Mouse (Mus musculus) T-helper 17 cell (primary cell): ENCODE data around the gene Colgalt2.

Experiments used
- in situ Hi-C, 2 experiments: fragments of 300-600 bp; cut with MboI, MseI; formaldehyde crosslinking; loops; 1 replicate in 1 of 2; 2 replicates in 1 of 2; pipeline ENCODE4 v1.15.1; 2025; ENCODE audit warnings: high pct_unique_total_duplicates in 2 of 2

Colgalt2 gene

DNA sequence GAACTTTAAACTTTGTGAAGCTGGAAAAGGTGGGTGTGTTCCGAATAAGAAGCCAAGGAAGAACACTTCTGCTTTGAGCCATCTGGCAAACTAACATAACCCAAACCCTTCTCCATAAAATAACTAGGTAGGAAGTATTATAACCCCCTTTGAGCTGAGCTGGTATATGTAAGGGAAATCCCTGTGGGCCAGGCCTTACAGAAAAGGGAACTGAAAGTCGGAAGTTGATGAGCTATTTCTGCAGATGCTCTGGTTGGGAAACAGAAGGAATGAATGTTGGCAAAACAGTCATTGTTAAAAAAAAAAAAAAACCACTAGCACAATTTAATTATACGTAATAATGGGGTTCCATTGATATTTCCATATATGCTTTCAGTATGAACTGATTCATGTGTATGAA, 129.1 kb downstream of the Colgalt2 start:
- in situ Hi-C loops, result loop anchor here (5.0 to 25.0 kb wide), 3 partner anchors 219 to 1096 kb away; no protein-coding TSS in a partner anchor

- in situ Hi-C loops, result loop anchor here in 1 of 2 experiments (25.0 kb wide), 1 partner anchor 831 kb away; no protein-coding TSS in a partner anchor
Measured at GRCm38 (mm10) chr1:152531498-152531897, 131.9 kb downstream of the Colgalt2 start.

- in situ Hi-C loops, result loop anchor here in 1 of 2 experiments (25.0 kb wide), 1 partner anchor 828 kb away; no protein-coding TSS in a partner anchor
Measured at GRCm38 (mm10) chr1:152534531-152534930, 134.9 kb downstream of the Colgalt2 start.

DNA sequence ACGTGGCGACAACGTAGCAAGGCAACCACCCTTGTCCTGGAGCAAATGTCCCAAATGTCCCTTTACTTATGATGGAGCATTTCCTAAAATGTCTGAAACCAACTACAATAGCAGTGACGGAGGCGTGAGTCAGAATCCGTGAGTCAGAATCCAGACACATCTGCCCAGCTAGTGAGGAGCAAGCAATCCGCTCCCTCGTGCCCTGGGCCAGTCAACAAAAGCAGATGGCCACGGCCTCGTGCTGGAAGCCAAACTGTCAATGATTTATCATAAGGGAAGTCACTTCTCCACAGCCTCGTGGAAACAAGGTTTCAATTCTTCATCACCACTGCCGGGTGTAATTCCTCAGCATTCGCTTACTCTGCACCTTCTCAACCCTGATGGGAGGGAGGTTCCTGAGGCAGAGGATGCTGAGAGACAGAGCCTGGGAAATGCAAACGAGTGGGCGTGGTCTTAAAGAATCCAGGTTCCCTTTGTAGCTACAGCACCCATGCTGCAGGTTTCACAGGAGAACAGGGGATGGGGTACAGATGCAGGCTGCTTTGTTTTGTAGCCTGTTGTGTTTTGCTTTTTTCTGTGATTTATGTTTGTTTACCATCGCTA, 136.9 kb downstream of the Colgalt2 start:
- in situ Hi-C loops, result loop anchor here in 1 of 2 experiments (25.0 kb wide), 1 partner anchor 826 kb away; no protein-coding TSS in a partner anchor

DNA sequence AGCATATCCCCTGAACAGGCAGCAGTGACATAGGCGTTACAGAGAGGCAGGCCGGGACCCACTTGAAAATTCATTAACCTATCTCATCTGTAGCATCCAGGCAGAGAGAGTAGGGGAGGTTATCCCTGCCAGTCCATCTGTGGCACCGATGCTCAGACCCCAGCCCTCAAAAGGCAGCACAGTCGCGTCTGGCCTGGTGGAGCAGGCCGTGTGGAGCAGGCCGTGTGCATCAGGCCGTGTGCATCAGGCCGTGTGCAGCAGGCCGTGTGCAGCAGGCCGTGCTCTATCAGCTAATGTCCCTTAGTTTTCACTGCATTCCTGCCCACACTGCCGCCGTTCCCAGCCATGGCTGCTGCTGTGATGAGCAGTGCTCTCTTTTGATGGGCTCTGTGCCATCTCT, 137.6 kb downstream of the Colgalt2 start:
- in situ Hi-C loops, result loop anchor here in 1 of 2 experiments (25.0 kb wide), 1 partner anchor 825 kb away; no protein-coding TSS in a partner anchor

GRCm38 (mm10) chr1:152538817-152539216, 139.2 kb downstream of the Colgalt2 start:
- in situ Hi-C loops, result loop anchor here in 1 of 2 experiments (25.0 kb wide), 1 partner anchor 823 kb away; no protein-coding TSS in a partner anchor

- in situ Hi-C loops, result loop anchor here in 1 of 2 experiments (25.0 kb wide), 1 partner anchor 822 kb away; no protein-coding TSS in a partner anchor
Measured at GRCm38 (mm10) chr1:152540304-152540887, 140.8 kb downstream of the Colgalt2 start.

GRCm38 (mm10) chr1:152542747-152543378, 143.2 kb downstream of the Colgalt2 start:
- in situ Hi-C loops, result loop anchor here in 1 of 2 experiments (25.0 kb wide), 1 partner anchor 819 kb away; no protein-coding TSS in a partner anchor

GRCm38 (mm10) chr1:152543449-152544159, 144.0 kb downstream of the Colgalt2 start:
- in situ Hi-C loops, result loop anchor here in 1 of 2 experiments (25.0 kb wide), 1 partner anchor 819 kb away; no protein-coding TSS in a partner anchor

- in situ Hi-C loops, result loop anchor here in 1 of 2 experiments (25.0 kb wide), 1 partner anchor 813 kb away; no protein-coding TSS in a partner anchor
Measured at GRCm38 (mm10) chr1:152549061-152549738, 149.6 kb downstream of the Colgalt2 start.

- in situ Hi-C loops, result no loop called here
Measured at GRCm38 (mm10) chr1:152550544-152550943, 150.9 kb downstream of the Colgalt2 start.

- in situ Hi-C loops, result no loop called here
Measured at GRCm38 (mm10) chr1:152550973-152551372, 151.3 kb downstream of the Colgalt2 start.

DNA sequence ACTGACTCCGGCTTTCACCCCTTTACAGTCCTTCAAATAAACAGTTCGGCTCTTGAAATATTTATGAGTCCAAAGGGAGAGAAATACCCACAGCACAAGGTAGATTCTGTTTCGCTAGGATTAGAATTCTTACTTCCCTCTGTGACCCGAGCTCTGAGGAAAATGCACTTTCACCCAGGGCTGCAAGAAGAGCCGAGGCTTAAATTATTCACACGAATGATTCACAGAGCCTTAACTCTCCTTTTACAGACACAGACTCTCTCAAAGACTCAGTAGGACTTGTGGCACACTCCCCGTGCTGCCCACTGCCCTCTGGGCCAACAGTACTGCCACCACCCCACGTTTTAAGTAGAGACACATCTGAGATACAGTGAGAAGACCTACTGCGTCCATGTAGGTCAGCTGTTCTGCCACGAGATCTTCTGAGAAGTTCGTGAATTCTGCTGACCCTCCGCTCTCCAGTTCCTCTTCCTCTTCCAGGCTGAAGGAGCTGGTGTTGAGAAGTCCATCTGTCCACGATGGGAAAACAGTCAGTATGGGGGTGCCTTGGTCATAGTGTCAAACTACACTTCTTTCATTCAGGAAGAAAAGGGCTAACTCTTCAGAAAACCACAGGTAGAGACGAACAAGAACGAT, 154.4 kb downstream of the Colgalt2 start:
- in situ Hi-C loops, result no loop called here

GRCm38 (mm10) chr1:152555944-152556573, 156.4 kb downstream of the Colgalt2 start:
- in situ Hi-C loops, result no loop called here

DNA sequence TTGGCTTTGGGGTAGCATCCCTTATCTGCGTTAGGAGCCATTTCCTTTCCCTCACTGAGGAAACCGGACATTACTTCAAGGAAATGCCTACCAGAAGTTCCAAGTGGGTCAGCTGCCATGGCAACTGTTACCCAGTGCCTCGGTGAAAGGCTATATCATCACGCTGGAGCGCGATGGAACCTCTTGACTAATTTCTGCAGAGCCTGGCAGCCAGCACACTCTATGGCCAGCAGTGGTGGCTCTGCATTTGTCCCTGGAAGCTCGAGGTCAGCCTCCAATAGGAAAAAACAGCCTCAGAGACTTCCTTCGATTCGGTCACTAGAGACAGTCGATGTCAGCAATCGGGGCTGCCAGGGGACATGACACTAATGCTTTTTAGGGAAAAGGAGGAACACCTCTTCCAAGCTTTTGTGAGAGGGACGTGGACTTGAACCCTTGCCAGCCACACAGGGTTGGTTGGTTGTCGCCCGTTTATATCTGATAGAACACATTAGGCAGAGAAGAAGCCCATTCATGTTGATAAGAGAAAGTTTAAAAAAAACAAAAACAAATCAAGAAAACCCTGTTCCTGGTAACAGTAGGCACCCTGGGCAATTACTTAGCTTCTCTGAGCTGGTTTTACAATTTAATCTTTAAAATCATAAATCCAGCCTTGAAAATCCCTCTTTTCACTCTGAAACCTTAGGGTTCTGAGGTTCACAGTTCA, 157.1 kb downstream of the Colgalt2 start:
- in situ Hi-C loops, result no loop called here
